Mouse (Mus musculus) small intestine, adult 2 months (tissue): Measurements from ENCODE around the gene Foxp1. TPM values are rescaled to one million over a fixed set of nuclear protein-coding genes. Genes with fewer than 3 reads are reported as not detected.

Experiments used
- H3K27ac ChIP-seq: fragments of 200-500 bp; 2 replicates; pipeline ENCODE4 v1.5.1; 2012; ENCODE audit warnings: low read depth, low read length, control low read depth, inconsistent platforms; ENCODE audit not compliant: insufficient read depth
- H3K27me3 ChIP-seq: fragments of 200-500 bp; 2 replicates; pipeline ENCODE4 v1.6.1; 2012; ENCODE audit warnings: mild to moderate bottlenecking, moderate library complexity, low read length, inconsistent platforms; ENCODE audit not compliant: control insufficient read depth, insufficient read depth
- H3K36me3 ChIP-seq: fragments of 200-500 bp; 2 replicates; pipeline ENCODE4 v1.6.1; 2012; ENCODE audit warnings: mild to moderate bottlenecking, low read length, control low read depth, inconsistent platforms; ENCODE audit not compliant: control insufficient read depth, insufficient read depth
- H3K4me1 ChIP-seq: fragments of 200-500 bp; 2 replicates; pipeline ENCODE4 v1.6.1; 2012; ENCODE audit warnings: low read length, inconsistent platforms, mixed read lengths; ENCODE audit not compliant: control insufficient read depth, insufficient read depth, insufficient read length
- H3K4me3 ChIP-seq: fragments of 200-500 bp; 2 replicates; pipeline ENCODE4 v1.5.1; 2012; ENCODE audit warnings: low read depth, mild to moderate bottlenecking, control low read depth, inconsistent platforms, low read length, moderate library complexity
- CTCF ChIP-seq: fragments of 200-500 bp; IDR thresholded peaks from 2 replicates; pipeline ENCODE4 v1.5.1; 2012; ENCODE audit warnings: low read depth, mild to moderate bottlenecking, control low read depth, inconsistent platforms, low read length, moderate library complexity, mixed read lengths; ENCODE audit not compliant: insufficient replicate concordance, insufficient read length; ENCODE audit errors: extremely low read depth
- POLR2A ChIP-seq: fragments of 200-500 bp; IDR thresholded peaks from 2 replicates; pipeline ENCODE4 v1.6.1; 2012; ENCODE audit warnings: low read depth, mild to moderate bottlenecking, control low read depth, inconsistent platforms, low read length, moderate library complexity
- WGBS: fragments of 180-500 bp; shearing (Covaris S2); methylation state at CpG from one replicate; pipeline ENCODE4 v1.1.7; 2018; 5-methylcytosine and 5-hydroxymethylcytosine counted together
- polyA plus RNA-seq: library from polyadenylated mRNA; depleted of rRNA; stranded (reverse); fragments of >200 nt; gene quantifications from 2 replicates; pipeline ENCODE4 v1.2.3, GENCODE M21; 2012

Gene Foxp1
- polyA plus RNA-seq, 1 experiment = 52.2 TPM

GRCm38 (mm10) chr6:99070710-99071109, 451.8 kb downstream of the Foxp1 start:
- Histone ChIP-seq H3K4me3 (no peak overlapping the region), H3K36me3 (peaks cover 21% of the 10 kb centered on the region), H3K27ac (no peak overlapping the region), H3K4me1 (no peaks in the 10 kb centered on the region), H3K27me3 (no peaks in the 10 kb centered on the region)
- WGBS = 64% methylated on average over 5 of the region's 5 CpGs
- TF ChIP-seq CTCF = no peak
- TF ChIP-seq POLR2A = no peak

GRCm38 (mm10) chr6:99069726-99070125, 452.8 kb downstream of the Foxp1 start:
- 98% methylated on average over 1 of the region's 1 CpGs for WGBS
- H3K4me3 ChIP-seq = no peak overlapping the region
- no peak overlapping the region for H3K27ac ChIP-seq
- TF ChIP-seq POLR2A = no peak
- TF ChIP-seq CTCF = no peak
- H3K27me3 ChIP-seq = no peaks in the 10 kb centered on the region
- H3K4me1 ChIP-seq = no peaks in the 10 kb centered on the region
- peaks cover 11% of the 10 kb centered on the region for H3K36me3 ChIP-seq

GRCm38 (mm10) chr6:99065569-99066353, 456.8 kb downstream of the Foxp1 start:
- TF ChIP-seq POLR2A = no peak
- no peak for TF ChIP-seq CTCF
- Histone ChIP-seq H3K27ac (no peak overlapping the region), H3K36me3 (peaks cover 5% of the 10 kb centered on the region; the same call in 1 of the 2 replicates), H3K27me3 (no peaks in the 10 kb centered on the region), H3K4me3 (no peak overlapping the region), H3K4me1 (no peaks in the 10 kb centered on the region)
- WGBS = 68% methylated on average over 9 of the region's 9 CpGs

- 79% methylated on average over 10 of the region's 10 CpGs for WGBS
- no peak overlapping the region for H3K27ac ChIP-seq
- 0 out of 2 replicates have a peak, but pooled peaks cover 2% of the 10 kb centered on the region for H3K36me3 ChIP-seq
- no peak overlapping the region for H3K4me3 ChIP-seq
- H3K4me1 ChIP-seq = no peaks in the 10 kb centered on the region
- no peaks in the 10 kb centered on the region for H3K27me3 ChIP-seq
- TF ChIP-seq POLR2A (no peak), CTCF (no peak)
Measured at GRCm38 (mm10) chr6:99063982-99064484, 458.5 kb downstream of the Foxp1 start.

GRCm38 (mm10) chr6:99062931-99063330, 459.6 kb downstream of the Foxp1 start:
- H3K27me3 ChIP-seq = no peaks in the 10 kb centered on the region
- WGBS = 89% methylated on average over 8 of the region's 8 CpGs
- H3K4me3 ChIP-seq = no peak overlapping the region
- 0 out of 2 replicates have a peak, but pooled peaks cover 2% of the 10 kb centered on the region for H3K36me3 ChIP-seq
- no peaks in the 10 kb centered on the region for H3K4me1 ChIP-seq
- TF ChIP-seq POLR2A = no peak
- H3K27ac ChIP-seq = no peak overlapping the region

GRCm38 (mm10) chr6:99058688-99059087, 463.8 kb downstream of the Foxp1 start:
- TF ChIP-seq POLR2A = no peak
- no peak for TF ChIP-seq CTCF
- Histone ChIP-seq H3K4me3 (no peak overlapping the region), H3K4me1 (no peaks in the 10 kb centered on the region), H3K27me3 (no peaks in the 10 kb centered on the region), H3K27ac (no peak overlapping the region), H3K36me3 (peaks cover 3% of the 10 kb centered on the region)
- WGBS = 90% methylated on average over 3 of the region's 3 CpGs

GRCm38 (mm10) chr6:99057113-99057553, 465.4 kb downstream of the Foxp1 start:
- Histone ChIP-seq H3K27ac (peak overlapping the region; percentile 27; the same call in 1 of the 2 replicates), H3K27me3 (no peaks in the 10 kb centered on the region), H3K4me3 (no peak overlapping the region), H3K4me1 (no peaks in the 10 kb centered on the region), H3K36me3 (peaks cover 3% of the 10 kb centered on the region)
- TF ChIP-seq POLR2A (no peak), CTCF (no peak)
- WGBS = 90% methylated on average over 4 of the region's 4 CpGs
